Mouse (Mus musculus) frontal cortex, postnatal 10 days (tissue): ENCODE measurements around the gene Ankrd23.

ENCODE experiments used
- DNase-seq, 2 experiments: peaks; one replicate each; pipeline ENCODE4 v3.0.0; 2022; ENCODE audit warnings: low spot score in 2 of 2, mixed read lengths in 1 of 2

Gene Ankrd23

GRCm38 (mm10) chr1:36563632-36564031, 26.9 kb upstream of the Ankrd23 start:
- no peak for DNase-seq

GRCm38 (mm10) chr1:36563197-36563596, 26.5 kb upstream of the Ankrd23 start:
- no peak for DNase-seq

- DNase-seq, result no peak
These were observed 25.7 kb upstream of the Ankrd23 start for GRCm38 (mm10) chr1:36562388-36562787.

- no peak for DNase-seq
These were observed 24.2 kb upstream of the Ankrd23 start for GRCm38 (mm10) chr1:36560903-36561302.

- no peak for DNase-seq
These were observed 23.2 kb upstream of the Ankrd23 start for GRCm38 (mm10) chr1:36559888-36560287.

- no peak for DNase-seq
These were observed 22.6 kb upstream of the Ankrd23 start for GRCm38 (mm10) chr1:36559256-36559655.

GRCm38 (mm10) chr1:36558031-36558993, 21.6 kb upstream of the Ankrd23 start, which contains the start of gene Sema4c:
Gene Sema4c (minus strand): TSS chr1:36558349.
- DNase-seq, result peak; percentile 62 to 79

GRCm38 (mm10) chr1:36557457-36558011, 20.9 kb upstream of the Ankrd23 start:
- peak in 1 of 2 experiments; percentile 81 for DNase-seq

- peak; percentile 89 to 93 for DNase-seq
These were observed 20.1 kb upstream of the Ankrd23 start for GRCm38 (mm10) chr1:36556553-36557456.

- no peak for DNase-seq
These were observed 19.2 kb upstream of the Ankrd23 start for GRCm38 (mm10) chr1:36555798-36556395.

- DNase-seq, result no peak
These were observed 18.1 kb upstream of the Ankrd23 start for GRCm38 (mm10) chr1:36554633-36555399.

- no peak for DNase-seq
These were observed 15.8 kb upstream of the Ankrd23 start for GRCm38 (mm10) chr1:36552506-36552905.

GRCm38 (mm10) chr1:36551904-36552303, 15.2 kb upstream of the Ankrd23 start:
- no peak for DNase-seq

GRCm38 (mm10) chr1:36550075-36550863, 13.6 kb upstream of the Ankrd23 start:
- no peak for DNase-seq

GRCm38 (mm10) chr1:36549491-36549890, 12.8 kb upstream of the Ankrd23 start:
- DNase-seq, result no peak

- DNase-seq, result no peak
These were observed 12.1 kb upstream of the Ankrd23 start for GRCm38 (mm10) chr1:36548771-36549170.

GRCm38 (mm10) chr1:36547981-36548598, 11.4 kb upstream of the Ankrd23 start:
- DNase-seq, result no peak

GRCm38 (mm10) chr1:36546888-36547471, 10.3 kb upstream of the Ankrd23 start, which contains the start of gene Ankrd39:
Gene Ankrd39 (minus strand): TSS chr1:36547445.
- peak; percentile 96 to 97 for DNase-seq
